Mouse (Mus musculus): ENCODE measurements around the gene 2010003K11Rik.

DNA sequence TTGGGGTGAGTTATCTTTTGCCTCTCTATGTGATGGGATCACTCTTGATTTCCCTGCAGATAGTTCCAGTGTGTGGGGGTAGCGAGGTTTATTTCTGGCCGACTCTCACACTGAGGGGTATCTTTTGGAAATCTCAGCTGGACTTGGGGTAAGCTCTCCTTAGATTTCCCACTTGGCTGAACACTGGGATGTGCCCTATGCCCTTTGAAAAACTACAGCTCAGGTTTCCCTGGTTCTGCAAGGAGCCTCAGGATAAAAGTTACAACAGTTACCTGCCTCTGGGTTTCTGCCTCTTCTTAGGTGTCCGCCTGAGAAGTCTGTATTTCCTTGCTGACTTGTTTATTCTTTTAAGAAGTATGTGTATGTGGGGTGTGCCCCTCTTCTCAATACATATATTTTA lies 42.6 kb upstream of the 2010003K11Rik start:
- TF ChIP-seq CTCF (conservative IDR thresholded peaks at IDR 0.05; ENCODE audit: low read length) = no peak
- no peak for TF ChIP-seq NANOG (IDR thresholded peaks at IDR 0.05; ENCODE audit: borderline replicate concordance, low read length)
- no peak for TF ChIP-seq POU5F1 (IDR thresholded peaks at IDR 0.05; ENCODE audit: borderline replicate concordance, low read length)

Measured in E14TG2a.4 (cell line).